Mouse (Mus musculus): Measurements from ENCODE around the gene Thtpa.

Thtpa gene

GRCm38 (mm10) chr14:55094704-55095231 is at the start of gene Thtpa:
TSS of gene Thtpa (plus strand) at chr14:55094784.
- DNase-seq (ENCODE audit: low read depth) = peak; percentile 66

DNA sequence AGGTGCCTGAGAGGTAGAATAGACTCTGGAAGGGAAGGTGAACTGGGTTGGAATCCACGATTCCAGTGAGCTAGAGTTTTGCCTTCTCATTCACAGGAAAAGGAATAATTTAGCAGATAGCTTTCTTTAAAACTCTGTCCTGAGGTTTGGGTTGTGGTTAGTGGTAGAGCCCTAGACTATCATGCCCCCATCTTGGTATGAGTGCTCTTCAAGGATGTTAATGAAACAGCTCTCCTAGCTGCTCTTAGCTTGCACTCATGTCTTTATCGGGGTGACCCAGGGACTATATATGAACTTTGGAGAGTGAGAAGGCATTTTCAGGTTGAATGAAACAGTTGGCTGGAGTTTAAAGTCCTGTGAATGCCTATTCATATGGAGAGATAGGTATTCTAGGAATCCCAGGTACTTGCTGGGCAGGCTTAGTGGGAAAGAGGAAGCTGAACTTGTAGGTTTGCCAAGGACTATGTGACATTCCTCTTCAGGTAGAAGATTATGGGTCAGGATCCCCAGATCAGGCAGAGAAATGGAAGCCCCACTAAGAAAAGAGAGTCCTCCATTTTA is 46.5 kb upstream of the Thtpa start:
- no peak for DNase-seq (ENCODE audit: low read depth)

GRCm38 (mm10) chr14:55052496-55052895 is 42.1 kb upstream of the Thtpa start:
- no peak for DNase-seq (ENCODE audit: low read depth)

GRCm38 (mm10) chr14:55053050-55053449 is 41.5 kb upstream of the Thtpa start:
- DNase-seq (ENCODE audit: low read depth) = no peak

GRCm38 (mm10) chr14:55053708-55054190 is 40.8 kb upstream of the Thtpa start:
- DNase-seq (ENCODE audit: low read depth) = no peak

- DNase-seq (ENCODE audit: low read depth) = no peak
These were observed 40.3 kb upstream of the Thtpa start for GRCm38 (mm10) chr14:55054191-55054749.

- peak; percentile 70 for DNase-seq (ENCODE audit: low read depth)
These were observed 39.3 kb upstream of the Thtpa start for GRCm38 (mm10) chr14:55055167-55055834.

DNA sequence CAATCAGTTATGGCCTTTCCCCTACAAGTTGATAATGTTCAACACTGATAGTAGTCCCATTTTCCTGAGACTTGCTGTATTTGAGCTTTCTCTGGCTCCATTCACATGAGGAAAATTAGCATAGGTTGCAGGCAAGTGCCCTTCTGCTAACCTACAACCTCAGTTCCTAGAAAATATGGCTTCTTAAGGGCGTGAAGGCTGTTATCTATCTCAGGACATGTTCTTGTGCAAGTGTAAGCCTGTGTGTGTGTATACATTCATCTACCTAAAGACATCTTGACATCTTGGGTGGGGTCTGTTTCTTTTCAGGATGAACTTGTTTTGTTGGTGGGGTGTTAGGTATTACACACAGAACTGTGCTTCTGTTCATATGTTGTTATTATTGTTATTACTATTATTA is 35.6 kb upstream of the Thtpa start:
- no peak for DNase-seq (ENCODE audit: low read depth)

DNA sequence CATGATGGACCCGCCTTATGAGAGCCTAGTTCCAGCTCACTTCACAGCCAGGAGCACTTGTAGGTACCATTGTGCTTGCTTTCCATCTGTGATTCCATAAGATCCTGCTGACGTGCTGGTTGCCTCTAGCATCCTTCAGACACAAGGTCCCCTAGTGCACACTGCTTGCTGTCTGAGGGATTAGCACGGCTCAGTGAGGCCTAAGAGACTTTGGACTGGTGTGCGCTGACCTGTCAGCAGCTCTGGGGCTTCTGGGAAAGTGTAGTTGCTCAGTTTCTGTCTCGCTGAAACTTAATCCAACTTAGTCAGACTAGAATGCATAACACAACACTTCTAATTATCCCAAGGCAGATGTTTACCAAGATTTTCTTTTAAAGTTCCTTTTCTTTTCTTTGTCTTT is 34.7 kb upstream of the Thtpa start:
- DNase-seq (ENCODE audit: low read depth) = no peak

GRCm38 (mm10) chr14:55061845-55062244 is 32.7 kb upstream of the Thtpa start:
- DNase-seq (ENCODE audit: low read depth) = no peak

GRCm38 (mm10) chr14:55062626-55063025 is 32.0 kb upstream of the Thtpa start:
- DNase-seq (ENCODE audit: low read depth) = no peak

DNA sequence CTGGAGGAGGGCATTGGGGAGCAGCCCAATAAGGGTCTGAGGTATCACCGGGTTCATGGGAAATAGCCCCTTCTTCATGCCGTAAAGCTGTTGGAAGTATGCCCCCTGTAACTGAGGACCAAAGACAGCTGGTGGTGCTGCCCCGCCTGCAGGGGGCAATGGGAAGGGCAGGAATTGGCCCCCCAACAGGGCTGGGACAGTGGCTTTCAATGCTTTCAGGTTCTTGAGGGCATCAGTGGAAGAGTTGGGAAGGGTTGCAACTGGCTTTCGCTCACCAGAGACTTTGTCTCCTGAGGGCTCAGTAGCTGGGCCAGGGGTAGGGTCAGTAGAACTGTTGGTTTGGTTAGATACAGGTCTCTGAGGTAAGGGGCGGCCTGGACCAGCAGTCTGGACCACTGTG is 31.5 kb upstream of the Thtpa start:
- no peak for DNase-seq (ENCODE audit: low read depth)

DNA sequence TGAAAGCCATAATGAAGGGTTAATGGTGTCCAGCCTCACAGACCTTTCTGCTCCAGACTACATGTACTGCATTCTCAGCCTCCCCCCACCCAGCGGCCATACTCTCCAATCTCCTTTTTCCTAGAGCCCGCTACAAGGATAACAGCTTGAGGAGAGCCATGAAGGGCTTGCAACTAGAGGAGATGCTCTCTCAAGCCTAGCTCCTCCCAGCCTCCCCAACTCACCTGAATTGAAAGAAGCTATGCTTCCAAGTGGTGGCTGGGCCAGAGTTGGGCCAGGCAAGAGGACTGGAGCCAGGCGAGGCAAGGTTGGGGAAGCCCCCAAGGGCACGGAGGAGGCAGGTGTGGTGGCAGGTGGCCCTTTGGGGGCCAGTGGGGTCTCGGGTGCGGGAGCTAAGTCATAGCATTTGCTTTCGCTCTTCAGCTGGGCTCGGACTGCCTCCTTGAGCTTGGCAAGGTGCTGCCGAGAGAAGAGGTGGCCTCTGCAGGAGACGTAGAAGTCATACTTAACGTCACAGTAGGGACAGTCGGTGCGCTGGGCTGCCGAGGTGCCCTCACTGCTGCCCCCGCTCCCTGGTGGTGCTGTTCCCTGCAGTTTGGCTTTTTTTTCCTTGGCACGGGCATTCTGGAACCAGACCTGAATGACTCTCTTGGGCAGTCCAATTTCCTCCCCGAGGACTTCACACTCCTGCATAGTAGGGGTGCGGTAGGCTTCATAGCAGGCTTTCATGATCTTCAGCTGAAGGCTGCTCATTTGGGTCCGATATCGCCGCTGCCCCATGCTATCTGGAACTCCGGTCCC is 30.8 kb upstream of the Thtpa start:
- DNase-seq (ENCODE audit: low read depth) = no peak

GRCm38 (mm10) chr14:55064481-55065370 is 29.9 kb upstream of the Thtpa start:
- no peak for DNase-seq (ENCODE audit: low read depth)

DNA sequence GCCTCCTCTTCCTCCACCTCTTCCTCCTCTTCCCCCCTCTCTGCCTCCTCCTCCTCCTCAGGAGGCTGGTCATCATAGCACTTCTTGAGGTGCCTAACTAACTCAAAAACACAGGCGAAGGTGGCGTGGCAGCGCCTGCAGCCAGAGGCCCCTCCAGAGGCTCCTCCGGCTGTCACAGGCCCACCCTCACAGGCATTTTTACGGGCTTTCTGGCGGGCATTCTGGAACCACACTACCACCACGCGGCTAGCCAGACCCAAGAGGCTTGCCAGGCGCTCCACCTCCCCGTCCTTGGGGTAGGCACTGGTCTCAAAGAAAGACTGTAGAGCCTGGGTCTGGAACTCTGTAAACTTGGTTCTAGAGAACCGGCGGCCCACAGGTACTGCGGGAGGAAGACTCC is 29.2 kb upstream of the Thtpa start:
- no peak for DNase-seq (ENCODE audit: low read depth)

DNA sequence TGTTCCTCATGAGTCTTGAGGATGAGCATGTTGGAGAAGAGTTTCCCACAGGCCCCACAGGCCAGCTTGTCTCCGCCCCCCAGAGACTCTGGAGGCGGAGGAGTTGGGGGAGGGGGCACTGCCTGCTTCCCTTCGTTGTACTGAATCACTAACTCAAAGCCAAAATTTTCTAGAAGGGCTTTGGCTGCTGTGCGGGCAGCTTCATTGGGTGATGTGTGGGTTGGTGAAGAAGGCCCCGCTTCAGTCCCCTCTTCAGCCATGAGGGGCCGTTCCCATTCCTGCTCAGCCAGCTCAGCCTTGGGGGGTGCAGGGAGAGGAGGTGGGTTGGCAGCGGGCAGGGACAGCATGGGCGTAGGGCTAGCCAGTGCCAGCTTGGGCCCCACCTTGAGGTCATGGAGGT is 28.5 kb upstream of the Thtpa start:
- DNase-seq (ENCODE audit: low read depth) = no peak

DNA sequence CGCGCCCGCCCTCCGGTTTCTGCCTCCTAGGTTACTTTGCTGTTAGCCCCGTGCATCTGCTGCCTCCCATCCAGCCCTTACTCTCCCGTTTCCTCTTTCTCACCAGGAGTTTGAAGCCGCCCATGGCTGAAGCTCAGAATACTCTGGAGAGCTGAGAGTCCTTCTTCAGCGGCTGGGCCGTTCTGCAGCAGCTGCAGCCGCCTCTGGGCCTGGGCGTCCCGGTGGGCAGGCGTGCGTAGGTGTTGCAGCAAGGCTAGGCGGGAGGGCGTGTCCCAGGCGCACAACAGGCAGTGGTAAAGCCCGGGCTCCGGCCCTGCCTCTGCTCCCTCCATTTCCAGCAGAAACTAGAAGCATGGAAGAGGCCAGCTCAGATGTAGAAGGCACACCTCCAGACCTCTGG is 22.8 kb upstream of the Thtpa start:
- no peak for DNase-seq (ENCODE audit: low read depth)

DNA sequence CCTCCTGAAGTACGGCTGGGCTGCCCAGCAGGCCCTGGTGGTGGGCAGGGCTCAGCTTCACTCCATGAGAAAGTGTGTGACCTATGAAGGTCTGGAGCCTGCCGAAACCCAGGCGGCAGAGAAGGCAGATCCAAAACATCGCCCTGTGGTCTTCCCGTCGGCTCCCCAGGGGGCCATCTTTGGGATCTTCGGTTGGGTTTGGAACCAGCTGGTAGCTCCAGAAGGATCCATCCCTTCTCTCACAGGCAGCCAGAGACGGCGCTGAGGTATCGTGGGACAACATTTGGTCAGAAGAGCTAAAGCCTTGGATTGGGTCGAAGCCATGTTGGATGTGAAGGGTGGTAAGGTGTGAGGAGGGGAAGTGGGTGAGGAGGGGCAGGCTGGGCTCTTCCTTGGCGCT is 20.2 kb upstream of the Thtpa start:
- DNase-seq (ENCODE audit: low read depth) = no peak

GRCm38 (mm10) chr14:55076224-55076623 is 18.4 kb upstream of the Thtpa start:
- DNase-seq (ENCODE audit: low read depth) = no peak

DNA sequence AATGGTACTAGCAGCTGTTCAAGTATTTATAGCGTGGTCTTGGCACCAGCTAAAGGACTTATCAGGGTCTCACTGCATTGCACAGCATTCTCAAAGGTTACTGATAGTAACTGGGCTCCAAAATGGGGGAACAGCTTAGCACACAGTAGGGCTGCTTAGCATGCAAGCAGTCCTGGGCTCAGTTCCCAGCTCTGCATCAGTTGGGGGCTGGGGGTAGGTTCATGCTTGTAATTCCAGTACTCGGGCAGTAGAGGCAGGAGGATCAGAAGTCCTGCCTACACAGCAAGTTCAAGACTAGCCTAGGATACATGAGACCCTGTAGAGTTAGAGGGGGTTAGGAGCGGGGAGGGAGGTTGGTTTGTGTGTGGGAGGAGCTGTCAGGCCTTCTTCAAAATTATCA is 17.6 kb upstream of the Thtpa start:
- no peak for DNase-seq (ENCODE audit: low read depth)

All from NIH3T3 (cell line).